Mouse (Mus musculus): ENCODE measurements at regions not wholly inside any gene's neighbourhood (a gene's known extent, or its start where the extent isn't known, plus 50 kb on each side); places are given as distances from the start of the nearest gene placed in this dataset.
A peak's percentile ranks its signal among the peaks of the same experiment; 100 is the strongest.

DNA sequence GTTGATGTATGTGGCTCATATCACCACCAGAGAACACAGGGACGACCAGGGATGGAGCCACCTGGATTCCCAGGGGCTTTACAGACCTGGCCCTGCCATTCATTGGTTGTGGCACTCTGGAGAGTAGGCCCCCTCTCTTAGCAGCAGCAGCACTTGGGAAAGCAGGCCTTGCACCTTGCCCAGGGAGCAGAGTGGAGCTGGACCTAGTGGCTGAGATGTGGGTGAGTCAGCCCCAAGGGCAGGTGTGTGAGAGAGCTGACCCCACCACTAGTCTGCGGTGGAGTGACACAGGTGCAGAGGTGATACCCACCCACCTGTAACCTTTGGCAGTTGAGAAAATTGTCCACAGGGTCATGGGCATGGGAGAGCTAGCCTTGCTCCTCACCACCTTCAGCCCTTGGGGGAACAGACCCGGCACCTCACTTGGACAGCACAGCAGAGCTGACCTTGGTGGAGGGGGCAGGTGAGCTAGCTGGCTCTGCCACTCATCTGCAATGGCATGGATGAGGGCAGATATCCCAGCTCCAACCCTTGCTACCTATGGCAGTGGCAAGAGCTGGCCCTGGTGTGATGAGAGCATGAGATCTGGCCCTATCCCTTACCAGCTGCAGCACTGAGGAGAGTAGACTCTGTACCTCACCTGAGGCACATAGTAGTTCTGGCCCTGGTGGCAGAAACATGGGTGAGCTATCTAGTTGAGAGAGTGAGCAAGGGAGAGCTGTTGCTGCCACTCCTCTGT, 67.9 kb upstream of the Adgrl3 start:
- Histone ChIP-seq H3K9ac (no peak overlapping the region), H3K4me3 (replicated peaks) (no peak overlapping the region), H3K27ac (no peak overlapping the region), H3K9me3 (replicated peaks) (no peaks in the 10 kb centered on the region), H3K36me3 (no peaks in the 10 kb centered on the region), H3K4me1 (no peaks in the 10 kb centered on the region), H3K4me2 (no peak overlapping the region), H3K27me3 (no peaks in the 10 kb centered on the region)
- 0 out of 2 replicates have a peak, but pooled peaks have one; percentile 29 for ATAC-seq (replicated peaks; ENCODE audit: low FRiP score)
- WGBS, result 83% methylated on average over 3 of the region's 3 CpGs

DNA sequence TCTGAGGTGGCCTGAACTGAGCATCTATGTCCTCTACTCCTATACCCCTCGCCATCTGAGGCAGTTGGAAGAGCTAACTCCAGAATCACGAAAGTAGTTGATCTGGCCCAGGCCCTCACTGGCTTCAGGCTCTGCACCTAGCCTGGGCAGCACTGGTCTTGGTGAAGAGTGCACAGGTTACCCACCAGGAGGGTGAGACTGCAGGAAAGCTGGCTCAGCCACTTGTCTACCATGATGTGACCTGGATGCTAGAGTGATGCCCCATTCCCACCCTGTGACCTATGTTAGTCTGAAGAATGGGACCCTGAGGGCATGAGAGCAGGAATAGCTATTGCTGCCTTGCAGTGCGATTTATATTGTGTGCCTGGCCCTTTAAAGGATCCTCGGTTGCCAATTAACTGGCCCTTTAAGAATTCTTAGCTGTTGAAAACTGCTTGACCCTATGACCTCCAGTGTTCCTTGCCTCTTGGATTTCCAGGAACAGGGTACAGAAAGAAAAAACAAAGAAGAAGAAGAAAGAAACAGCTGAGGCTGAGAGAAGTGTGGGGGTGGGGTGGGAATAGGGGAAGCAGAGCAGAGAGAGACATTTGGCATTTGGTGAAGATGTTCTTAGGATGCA, 67.2 kb upstream of the Adgrl3 start:
- ATAC-seq (replicated peaks; ENCODE audit: low FRiP score), result peak; percentile 40; the same call in 1 of the 2 replicates
- Histone ChIP-seq H3K27me3 (no peaks in the 10 kb centered on the region), H3K4me1 (no peaks in the 10 kb centered on the region), H3K9ac (no peak overlapping the region), H3K4me2 (no peak overlapping the region), H3K36me3 (no peaks in the 10 kb centered on the region), H3K27ac (no peak overlapping the region), H3K4me3 (replicated peaks) (no peak overlapping the region), H3K9me3 (replicated peaks) (no peaks in the 10 kb centered on the region)
- 55% methylated on average over 4 of the region's 4 CpGs for WGBS

Measured in kidney, embryonic 15.5 days (tissue).